Mouse (Mus musculus): ENCODE measurements around the gene Etl4.

DNA sequence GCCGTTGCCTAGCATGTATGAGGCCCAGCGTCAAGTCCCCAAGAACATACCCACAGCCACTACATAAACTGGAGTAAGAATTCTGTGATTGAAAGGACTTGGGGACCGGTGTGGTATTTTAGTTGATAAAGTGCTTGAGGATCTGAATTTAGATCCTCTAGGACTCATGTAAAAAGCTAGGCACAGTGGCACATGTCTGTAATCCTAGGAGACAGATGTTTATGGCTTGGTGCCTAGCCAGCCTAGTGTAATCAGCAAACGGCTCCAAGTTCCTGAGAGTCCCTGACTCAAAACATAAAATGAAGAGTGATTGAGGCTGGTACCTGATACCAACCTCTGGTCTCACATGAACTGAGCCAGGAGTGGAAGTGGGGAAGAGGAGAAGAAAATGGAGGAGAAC lies 629.3 kb downstream of the Etl4 start:
- no peak for TF ChIP-seq GATA1 (IDR thresholded peaks at IDR 0.05; ENCODE audit: low read length)
- no peak for TF ChIP-seq TAL1 (IDR thresholded peaks at IDR 0.05; ENCODE audit: low read length)

All from erythroblast, embryonic 14.5 days (primary cell).